Mouse (Mus musculus) stomach, postnatal 0 days (tissue): Measurements from ENCODE around the gene Ttc23. TPM values are rescaled to one million over a fixed set of nuclear protein-coding genes. Genes with fewer than 3 reads are reported as not detected.
A peak's percentile ranks its signal among the peaks of the same experiment; 100 is the strongest.

Experiments
- ATAC-seq: fragments of 200-750 bp; cut with Nextera tagmentation; 2 replicates; pipeline ENCODE4 v1.8.0; 2017; ENCODE audit not compliant: low FRiP score, low TSS enrichment
- DNase-seq: peaks from one replicate; pipeline ENCODE4 v3.0.0-alpha.2; 2016; ENCODE audit warnings: low spot score
- H3K27ac ChIP-seq: fragments of 300-500 bp; sonication (generic); replicated peaks from 2 replicates; pipeline ENCODE4 v1.5.1; 2014; ENCODE audit warnings: mild to moderate bottlenecking, control low read depth
- H3K27me3 ChIP-seq: fragments of 300-500 bp; sonication (generic); 2 replicates; pipeline ENCODE4 v1.6.1; 2014; ENCODE audit warnings: low read length; ENCODE audit not compliant: control insufficient read depth, insufficient read depth
- H3K36me3 ChIP-seq: fragments of 300-500 bp; sonication (generic); 2 replicates; pipeline ENCODE4 v1.6.1; 2014; ENCODE audit warnings: low read length, mixed read lengths; ENCODE audit not compliant: control insufficient read depth, insufficient read depth
- H3K4me1 ChIP-seq: fragments of 300-500 bp; sonication (generic); replicated peaks from 2 replicates; pipeline ENCODE4 v1.6.1; 2014; ENCODE audit warnings: antibody characterized with exemption; ENCODE audit not compliant: control insufficient read depth, insufficient read depth
- H3K4me2 ChIP-seq: fragments of 300-500 bp; sonication (generic); replicated peaks from 2 replicates; pipeline ENCODE4 v1.6.1; 2014; ENCODE audit warnings: low read depth, mild to moderate bottlenecking, control low read depth, moderate library complexity
- H3K4me3 ChIP-seq: fragments of 300-500 bp; sonication (generic); 2 replicates; pipeline ENCODE4 v1.5.1; 2014; ENCODE audit warnings: low read depth, low read length, control low read depth
- H3K9ac ChIP-seq: fragments of 300-500 bp; sonication (generic); 2 replicates; pipeline ENCODE4 v1.6.1; 2014; ENCODE audit warnings: mild to moderate bottlenecking, low read length, control low read depth, mixed read lengths
- H3K9me3 ChIP-seq: fragments of 300-500 bp; sonication (generic); 2 replicates; pipeline ENCODE4 v1.6.1; 2016; ENCODE audit warnings: low read length; ENCODE audit not compliant: control insufficient read depth
- CTCF ChIP-seq: IDR thresholded peaks from 2 replicates; pipeline ENCODE4 v1.5.1; 2016; ENCODE audit warnings: antibody characterized with exemption, low read depth, mild to moderate bottlenecking, moderate library complexity
- EP300 ChIP-seq: optimal IDR thresholded peaks from 2 replicates; pipeline ENCODE3; 2016; ENCODE audit warnings: antibody characterized with exemption
- WGBS: fragments of 180-500 bp; shearing (Covaris S2); extraction: QIAGEN DNeasy Blood & Tissue Kit; methylation state at CpG from one replicate; pipeline ENCODE4 v1.1.7; 2014; 5-methylcytosine and 5-hydroxymethylcytosine counted together
- polyA plus RNA-seq: library from polyadenylated mRNA; unstranded; fragments of >200 nt; fragmentation: Nextera tagmentation; extraction: Ambion mirVana; gene quantifications from 2 replicates; pipeline ENCODE4 v1.2.1, GENCODE M21; 2015

Gene Ttc23
- polyA plus RNA-seq, 1 experiment from 2014 or later = 12.6 TPM

- Histone ChIP-seq H3K4me1 (no peaks in the 10 kb centered on the region), H3K36me3 (peaks cover 6% of the 10 kb centered on the region), H3K27me3 (no peaks in the 10 kb centered on the region), H3K9ac (no peak overlapping the region), H3K4me3 (no peak overlapping the region), H3K9me3 (no peaks in the 10 kb centered on the region), H3K27ac (no peak overlapping the region), H3K4me2 (no peak overlapping the region)
- no peak for ATAC-seq
- 91% methylated on average over 4 of the region's 4 CpGs for WGBS
- TF ChIP-seq EP300 (no peak), CTCF (no peak)
- DNase-seq = no peak
Measured at GRCm38 (mm10) chr7:67728203-67728602, 81.0 kb downstream of the Ttc23 start.

DNA sequence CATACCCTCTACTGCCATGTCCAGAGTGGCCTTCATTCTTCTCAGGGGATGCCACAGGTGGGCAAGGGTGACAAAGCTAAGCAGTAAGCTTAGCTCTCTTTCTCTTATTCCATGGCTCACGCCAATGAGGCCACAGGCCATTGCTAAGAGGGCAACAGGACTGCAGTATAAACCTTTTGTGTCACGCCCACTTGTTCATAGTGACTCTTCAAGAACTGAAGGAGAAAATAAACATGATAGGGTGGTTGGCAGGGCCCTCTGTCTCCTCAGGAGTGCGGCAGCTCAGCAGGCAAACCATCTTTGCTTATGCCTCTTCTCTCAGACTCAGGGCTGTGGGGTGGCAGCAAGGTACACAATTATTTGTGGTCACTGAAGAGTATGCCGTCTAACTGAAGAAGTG, 81.6 kb downstream of the Ttc23 start:
- H3K9me3 ChIP-seq = no peaks in the 10 kb centered on the region
- H3K9ac ChIP-seq = no peak overlapping the region
- H3K36me3 ChIP-seq = peaks cover 6% of the 10 kb centered on the region
- H3K4me1 ChIP-seq = no peaks in the 10 kb centered on the region
- TF ChIP-seq CTCF (no peak), EP300 (no peak)
- no peak overlapping the region for H3K4me3 ChIP-seq
- H3K4me2 ChIP-seq = no peak overlapping the region
- H3K27me3 ChIP-seq = no peaks in the 10 kb centered on the region
- no peak for DNase-seq
- 91% methylated on average over 4 of the region's 4 CpGs for WGBS
- no peak for ATAC-seq
- no peak overlapping the region for H3K27ac ChIP-seq

DNA sequence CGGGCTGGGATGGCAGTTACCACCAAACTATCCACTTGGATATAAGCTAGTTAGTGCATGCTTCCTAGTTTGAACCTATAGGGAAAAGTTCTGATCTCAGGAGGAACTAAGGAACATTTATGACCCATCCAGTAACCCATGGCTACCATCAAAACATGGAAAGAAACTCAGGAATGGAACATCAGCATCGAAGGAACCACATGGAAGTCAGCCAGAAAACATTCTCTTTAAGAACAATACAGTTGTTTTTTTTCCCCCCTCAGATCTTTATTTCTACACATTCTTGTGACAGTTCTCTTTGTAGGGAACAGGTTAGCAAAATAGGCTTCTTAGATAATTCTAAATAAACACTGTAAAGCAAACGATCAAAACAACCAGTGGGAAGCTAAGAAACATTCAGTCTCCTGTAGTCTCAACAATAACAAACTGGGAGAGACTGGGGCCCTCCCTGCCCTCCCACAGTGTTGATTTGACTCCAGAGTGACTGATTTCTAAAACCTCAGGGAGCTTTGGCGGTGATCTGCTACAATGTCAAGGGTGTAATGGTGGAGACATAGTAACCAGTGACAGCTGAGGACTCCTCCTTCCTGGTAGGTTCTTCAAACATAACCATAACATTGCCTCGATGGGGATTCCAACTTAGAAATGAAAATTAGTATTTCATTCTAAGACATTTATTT, 83.4 kb downstream of the Ttc23 start:
- H3K9ac ChIP-seq = no peak overlapping the region
- no peak overlapping the region for H3K27ac ChIP-seq
- no peak for TF ChIP-seq EP300
- no peak for TF ChIP-seq CTCF
- H3K4me2 ChIP-seq = no peak overlapping the region
- H3K36me3 ChIP-seq = peaks cover 13% of the 10 kb centered on the region
- DNase-seq (no peak), ATAC-seq (no peak)
- no peaks in the 10 kb centered on the region for H3K27me3 ChIP-seq
- no peaks in the 10 kb centered on the region for H3K9me3 ChIP-seq
- WGBS = 49% methylated on average over 5 of the region's 5 CpGs
- H3K4me3 ChIP-seq = no peak overlapping the region
- H3K4me1 ChIP-seq = no peaks in the 10 kb centered on the region

DNA sequence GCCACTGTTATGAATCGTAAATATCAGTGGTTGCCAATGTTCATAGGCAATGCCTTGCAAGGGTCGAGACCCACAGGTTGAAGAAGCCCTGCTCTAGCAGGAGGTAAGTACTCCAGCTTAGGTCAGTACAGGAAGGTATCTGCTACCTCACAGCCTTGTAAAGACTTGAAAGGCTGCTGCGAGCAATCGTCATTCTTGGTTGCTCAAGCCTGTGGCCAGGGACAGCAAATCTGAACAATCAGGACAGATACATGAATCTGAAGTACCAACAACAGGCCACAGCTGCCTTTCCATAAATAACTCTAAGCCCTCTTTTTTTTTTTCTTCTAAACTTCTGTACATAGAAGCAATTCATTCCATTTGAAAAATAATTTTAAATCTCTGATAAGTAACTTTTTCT, 85.1 kb downstream of the Ttc23 start:
- peaks cover 11% of the 10 kb centered on the region for H3K36me3 ChIP-seq
- H3K9me3 ChIP-seq = no peaks in the 10 kb centered on the region
- H3K27me3 ChIP-seq = no peaks in the 10 kb centered on the region
- no peak for DNase-seq
- no peak overlapping the region for H3K4me3 ChIP-seq
- H3K27ac ChIP-seq = no peak overlapping the region
- WGBS = 74% methylated on average over 4 of the region's 4 CpGs
- no peak overlapping the region for H3K9ac ChIP-seq
- H3K4me1 ChIP-seq = no peaks in the 10 kb centered on the region
- no peak overlapping the region for H3K4me2 ChIP-seq
- ATAC-seq = no peak
- TF ChIP-seq EP300 (no peak), CTCF (no peak)

DNA sequence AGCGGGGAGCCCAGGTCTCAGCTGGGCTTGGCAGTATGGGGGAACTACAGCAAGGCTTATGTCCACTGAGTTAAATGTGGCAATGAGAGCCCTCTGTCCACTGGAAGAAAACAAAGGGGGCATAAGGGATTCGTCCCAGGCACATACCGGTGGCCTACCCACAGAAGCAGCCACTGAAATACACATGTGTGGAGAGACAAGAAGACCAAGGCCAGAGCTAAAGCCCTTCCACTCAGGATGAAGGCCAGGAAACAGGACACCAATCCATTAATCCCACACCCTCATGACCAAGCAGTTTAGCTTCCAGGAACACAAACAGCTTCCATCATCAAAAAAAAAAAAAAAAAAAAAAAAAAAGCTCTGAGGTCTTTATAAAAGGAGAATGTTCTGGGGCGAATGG, 93.2 kb downstream of the Ttc23 start:
- no peak overlapping the region for H3K4me3 ChIP-seq
- ATAC-seq = no peak
- DNase-seq = no peak
- H3K9me3 ChIP-seq = no peaks in the 10 kb centered on the region
- no peak overlapping the region for H3K4me2 ChIP-seq
- H3K4me1 ChIP-seq = peaks cover 3% of the 10 kb centered on the region; the same call in 1 of the 2 replicates
- H3K9ac ChIP-seq = no peak overlapping the region
- TF ChIP-seq CTCF (no peak), EP300 (no peak)
- no peaks in the 10 kb centered on the region for H3K27me3 ChIP-seq
- H3K27ac ChIP-seq = no peak overlapping the region
- peaks cover 2% of the 10 kb centered on the region; the same call in 1 of the 2 replicates for H3K36me3 ChIP-seq
- WGBS = 88% methylated on average over 4 of the region's 4 CpGs

- TF ChIP-seq CTCF (no peak), EP300 (no peak)
- peak overlapping the region; percentile 77 for H3K27ac ChIP-seq
- peaks cover 3% of the 10 kb centered on the region; the same call in 1 of the 2 replicates for H3K4me1 ChIP-seq
- DNase-seq (no peak), ATAC-seq (no peak)
- no peak overlapping the region for H3K9ac ChIP-seq
- no peaks in the 10 kb centered on the region for H3K9me3 ChIP-seq
- H3K4me3 ChIP-seq = no peak overlapping the region
- 60% methylated on average over 5 of the region's 5 CpGs for WGBS
- H3K4me2 ChIP-seq = no peak overlapping the region
- H3K27me3 ChIP-seq = no peaks in the 10 kb centered on the region
- no peaks in the 10 kb centered on the region for H3K36me3 ChIP-seq
Measured at GRCm38 (mm10) chr7:67740796-67741195, 93.6 kb downstream of the Ttc23 start.
